Mouse (Mus musculus) embryonic facial prominence, embryonic 12.5 days (tissue): ENCODE measurements around the gene Apoa2. TPM values are rescaled to one million over a fixed set of nuclear protein-coding genes. Genes with fewer than 3 reads are reported as not detected.

Experiments used
- ATAC-seq: fragments of 200-750 bp; cut with Nextera tagmentation; 2 replicates; pipeline ENCODE4 v1.8.0; 2017; ENCODE audit not compliant: insufficient number of reproducible peaks, insufficient read depth, low FRiP score, low TSS enrichment
- H3K27ac ChIP-seq: fragments of 300-500 bp; sonication (generic); 2 replicates; pipeline ENCODE4 v1.5.1; 2016; ENCODE audit warnings: mild to moderate bottlenecking
- H3K27me3 ChIP-seq: fragments of 300-500 bp; sonication (generic); 2 replicates; pipeline ENCODE4 v1.6.1; 2016; ENCODE audit warnings: mild to moderate bottlenecking, moderate library complexity
- H3K36me3 ChIP-seq: fragments of 300-500 bp; sonication (generic); 2 replicates; pipeline ENCODE4 v1.6.1; 2016; ENCODE audit warnings: mild to moderate bottlenecking
- H3K4me1 ChIP-seq: fragments of 300-500 bp; sonication (generic); 2 replicates; pipeline ENCODE4 v1.6.1; 2016
- H3K4me2 ChIP-seq: fragments of 300-500 bp; sonication (generic); replicated peaks from 2 replicates; pipeline ENCODE4 v1.6.1; 2016; ENCODE audit warnings: mild to moderate bottlenecking, moderate library complexity
- H3K4me3 ChIP-seq: fragments of 300-500 bp; sonication (generic); 2 replicates; pipeline ENCODE4 v1.5.1; 2016; ENCODE audit warnings: mild to moderate bottlenecking
- H3K9ac ChIP-seq: fragments of 300-500 bp; sonication (generic); 2 replicates; pipeline ENCODE4 v1.6.1; 2016; ENCODE audit warnings: mild to moderate bottlenecking, moderate library complexity
- H3K9me3 ChIP-seq: fragments of 300-500 bp; sonication (generic); 2 replicates; pipeline ENCODE4 v1.6.1; 2016; ENCODE audit warnings: mild to moderate bottlenecking, moderate library complexity
- WGBS: fragments of 180-500 bp; shearing (Covaris S2); methylation state at CpG from one replicate; pipeline ENCODE4 v1.1.7; 2016; 5-methylcytosine and 5-hydroxymethylcytosine counted together
- polyA plus RNA-seq: library from polyadenylated mRNA; unstranded; fragments of >200 nt; fragmentation: Nextera tagmentation; extraction: Ambion mirVana; gene quantifications from 2 replicates; pipeline ENCODE4 v1.2.1, GENCODE M21; 2016

The Apoa2 gene
- polyA plus RNA-seq = 3.5 and 3.7 TPM in 2 replicates

GRCm38 (mm10) chr1:171224857-171225256 lies at the start of gene Apoa2:
Gene Apoa2 (plus strand): TSS chr1:171225054.
- Histone ChIP-seq H3K36me3 (no peaks in the 10 kb centered on the region), H3K4me3 (no peak within 1 kb of the TSS), H3K27ac (no peak within 1 kb of the TSS), H3K4me2 (no peak within 1 kb of the TSS), H3K27me3 (no peaks in the 10 kb centered on the region), H3K9me3 (no peaks in the 10 kb centered on the region), H3K9ac (no peak within 1 kb of the TSS), H3K4me1 (peaks cover 9% of the 10 kb centered on the region)
- ATAC-seq = no peak
- 79% methylated on average over 5 of the region's 5 CpGs for WGBS

- Histone ChIP-seq H3K27ac (no peak overlapping the region), H3K4me3 (no peak overlapping the region), H3K4me1 (no peaks in the 10 kb centered on the region), H3K9ac (no peak overlapping the region), H3K4me2 (no peak overlapping the region), H3K36me3 (no peaks in the 10 kb centered on the region), H3K27me3 (no peaks in the 10 kb centered on the region), H3K9me3 (no peaks in the 10 kb centered on the region)
- whole genome bisulfite sequencing = 74% methylated on average over 5 of the region's 5 CpGs
- no peak for ATAC-seq
These were observed 45.2 kb upstream of the Apoa2 start for GRCm38 (mm10) chr1:171179487-171180171.

GRCm38 (mm10) chr1:171183025-171183424 lies 41.8 kb upstream of the Apoa2 start:
- no peaks in the 10 kb centered on the region for H3K9me3 ChIP-seq
- WGBS = 74% methylated on average over 3 of the region's 3 CpGs
- no peak overlapping the region for H3K27ac ChIP-seq
- H3K36me3 ChIP-seq = no peaks in the 10 kb centered on the region
- H3K9ac ChIP-seq = no peak overlapping the region
- H3K4me2 ChIP-seq = no peak overlapping the region
- no peak for ATAC-seq
- no peaks in the 10 kb centered on the region for H3K27me3 ChIP-seq
- peaks cover 5% of the 10 kb centered on the region for H3K4me1 ChIP-seq
- no peak overlapping the region for H3K4me3 ChIP-seq

GRCm38 (mm10) chr1:171183620-171184019 lies 41.2 kb upstream of the Apoa2 start:
- H3K4me3 ChIP-seq = no peak overlapping the region
- no peak overlapping the region for H3K27ac ChIP-seq
- no peak for ATAC-seq
- no peak overlapping the region for H3K9ac ChIP-seq
- no peaks in the 10 kb centered on the region for H3K9me3 ChIP-seq
- no peaks in the 10 kb centered on the region for H3K27me3 ChIP-seq
- H3K36me3 ChIP-seq = no peaks in the 10 kb centered on the region
- no peak overlapping the region for H3K4me2 ChIP-seq
- 62% methylated on average over 3 of the region's 3 CpGs for WGBS
- H3K4me1 ChIP-seq = peaks cover 11% of the 10 kb centered on the region

GRCm38 (mm10) chr1:171184314-171184713 lies 40.5 kb upstream of the Apoa2 start:
- no peak for ATAC-seq

GRCm38 (mm10) chr1:171185655-171186054 lies 39.2 kb upstream of the Apoa2 start:
- no peak overlapping the region for H3K27ac ChIP-seq
- no peak for ATAC-seq
- no peak overlapping the region for H3K9ac ChIP-seq
- no peak overlapping the region for H3K4me3 ChIP-seq
- peaks cover 1% of the 10 kb centered on the region; the same call in 1 of the 2 replicates for H3K27me3 ChIP-seq
- H3K9me3 ChIP-seq = no peaks in the 10 kb centered on the region
- no peak overlapping the region for H3K4me2 ChIP-seq
- 63% methylated on average over 8 of the region's 8 CpGs for WGBS
- no peaks in the 10 kb centered on the region for H3K36me3 ChIP-seq
- peaks cover 22% of the 10 kb centered on the region for H3K4me1 ChIP-seq

More at GRCm38 (mm10) chr1:171184314-171184713, 40.5 kb upstream of the Apoa2 start:
- H3K27ac ChIP-seq = no peak overlapping the region
- peaks cover 16% of the 10 kb centered on the region for H3K4me1 ChIP-seq
- WGBS = 80% methylated on average over 7 of the region's 7 CpGs
- H3K36me3 ChIP-seq = no peaks in the 10 kb centered on the region
- H3K9me3 ChIP-seq = no peaks in the 10 kb centered on the region
- H3K27me3 ChIP-seq = no peaks in the 10 kb centered on the region
- no peak overlapping the region for H3K4me3 ChIP-seq
- no peak overlapping the region for H3K4me2 ChIP-seq
- no peak overlapping the region for H3K9ac ChIP-seq

- Histone ChIP-seq H3K27ac (no peak overlapping the region), H3K4me3 (no peak overlapping the region)
- ATAC-seq = no peak
These were observed 36.8 kb upstream of the Apoa2 start for GRCm38 (mm10) chr1:171187851-171188700.

GRCm38 (mm10) chr1:171189046-171189445 lies 35.8 kb upstream of the Apoa2 start:
- H3K9ac ChIP-seq = no peak overlapping the region
- H3K4me2 ChIP-seq = no peak overlapping the region
- H3K27ac ChIP-seq = 0 out of 2 replicates have a peak overlapping the region, but pooled peaks have one; percentile 19
- no peaks in the 10 kb centered on the region for H3K9me3 ChIP-seq
- no peaks in the 10 kb centered on the region for H3K36me3 ChIP-seq
- 0 out of 2 replicates have a peak, but pooled peaks have one; percentile 25 for ATAC-seq
- 11% methylated on average over 8 of the region's 8 CpGs for WGBS
- peaks cover 34% of the 10 kb centered on the region for H3K4me1 ChIP-seq
- H3K4me3 ChIP-seq = no peak overlapping the region
- peaks cover 30% of the 10 kb centered on the region for H3K27me3 ChIP-seq

More at GRCm38 (mm10) chr1:171187851-171188700, 36.8 kb upstream of the Apoa2 start:
- H3K9ac ChIP-seq = no peak overlapping the region
- no peaks in the 10 kb centered on the region for H3K9me3 ChIP-seq
- WGBS = 56% methylated on average over 13 of the region's 13 CpGs
- H3K4me1 ChIP-seq = peaks cover 24% of the 10 kb centered on the region
- H3K4me2 ChIP-seq = no peak overlapping the region
- no peaks in the 10 kb centered on the region for H3K36me3 ChIP-seq
- peaks cover 21% of the 10 kb centered on the region for H3K27me3 ChIP-seq

- Histone ChIP-seq H3K36me3 (no peaks in the 10 kb centered on the region), H3K27ac (0 out of 2 replicates have a peak overlapping the region, but pooled peaks have one; percentile 19), H3K4me1 (peaks cover 39% of the 10 kb centered on the region), H3K4me2 (no peak overlapping the region), H3K9me3 (no peaks in the 10 kb centered on the region), H3K27me3 (peaks cover 36% of the 10 kb centered on the region), H3K4me3 (no peak overlapping the region), H3K9ac (no peak overlapping the region)
- ATAC-seq = peak; percentile 36; the same call in 1 of the 2 replicates
- WGBS = 36% methylated on average over 14 of the region's 14 CpGs
These were observed 35.3 kb upstream of the Apoa2 start for GRCm38 (mm10) chr1:171189476-171190114.

GRCm38 (mm10) chr1:171190832-171191231 lies 34.0 kb upstream of the Apoa2 start:
- Histone ChIP-seq H3K9me3 (no peaks in the 10 kb centered on the region), H3K27ac (no peak overlapping the region), H3K4me3 (no peak overlapping the region), H3K4me1 (peaks cover 42% of the 10 kb centered on the region), H3K27me3 (peaks cover 48% of the 10 kb centered on the region), H3K9ac (no peak overlapping the region), H3K4me2 (no peak overlapping the region), H3K36me3 (no peaks in the 10 kb centered on the region)
- 94% methylated on average over 9 of the region's 9 CpGs for WGBS
- ATAC-seq = no peak

GRCm38 (mm10) chr1:171192283-171192682 lies 32.6 kb upstream of the Apoa2 start:
- no peak for ATAC-seq
- Histone ChIP-seq H3K36me3 (no peaks in the 10 kb centered on the region), H3K9me3 (no peaks in the 10 kb centered on the region), H3K4me3 (no peak overlapping the region), H3K27ac (no peak overlapping the region), H3K9ac (no peak overlapping the region), H3K4me2 (no peak overlapping the region), H3K4me1 (peaks cover 43% of the 10 kb centered on the region), H3K27me3 (peaks cover 61% of the 10 kb centered on the region)
- WGBS = 46% methylated on average over 10 of the region's 10 CpGs
